Mouse (Mus musculus) cerebellum, adult 2 months (tissue): ENCODE measurements around the gene Apba3.

Source experiments
- CTCF ChIP-seq: fragments of 200-500 bp; IDR thresholded peaks from 2 replicates; pipeline ENCODE4 v1.5.1; 2011; ENCODE audit warnings: low read depth, mild to moderate bottlenecking, control low read depth, low read length, moderate library complexity, borderline replicate concordance; ENCODE audit not compliant: insufficient read depth
- POLR2A ChIP-seq: fragments of 200-500 bp; IDR thresholded peaks from 2 replicates; pipeline ENCODE4 v1.6.1; 2011; ENCODE audit warnings: low read length, control low read depth, borderline replicate concordance; ENCODE audit not compliant: insufficient read depth

- no peak for TF ChIP-seq POLR2A
- no peak for TF ChIP-seq CTCF
Measured at GRCm38 (mm10) chr10:81272356-81272755, 5.6 kb downstream of the Apba3 start.
